Mouse (Mus musculus): ENCODE measurements at regions not wholly inside any gene's neighbourhood (a gene's known extent, or its start where the extent isn't known, plus 50 kb on each side); places are given as distances from the start of the nearest gene placed in this dataset.

GRCm38 (mm10) chr2:61527127-61527526, 51.3 kb upstream of the Tank start:
- H3K27ac ChIP-seq = no peak overlapping the region
- H3K36me3 ChIP-seq = no peaks in the 10 kb centered on the region
- no peak overlapping the region for H3K4me3 ChIP-seq
- no peaks in the 10 kb centered on the region for H3K4me1 ChIP-seq
- 83% methylated on average over 3 of the region's 3 CpGs for WGBS
- no peak for DNase-seq (ENCODE audit: low spot score)
- H3K27me3 ChIP-seq (ENCODE audit: insufficient read depth, poor library complexity, severe bottlenecking) = no peaks in the 10 kb centered on the region
- no peaks in the 10 kb centered on the region for H3K9me3 ChIP-seq

- no peak overlapping the region for H3K27ac ChIP-seq
- no peaks in the 10 kb centered on the region for H3K9me3 ChIP-seq
- H3K4me3 ChIP-seq = no peak overlapping the region
- H3K36me3 ChIP-seq = no peaks in the 10 kb centered on the region
- H3K4me1 ChIP-seq = no peaks in the 10 kb centered on the region
- no peaks in the 10 kb centered on the region for H3K27me3 ChIP-seq (ENCODE audit: insufficient read depth, poor library complexity, severe bottlenecking)
- WGBS = 80% methylated on average over 6 of the region's 6 CpGs
- DNase-seq (ENCODE audit: low spot score) = no peak
These were observed 54.2 kb upstream of the Tank start for GRCm38 (mm10) chr2:61524060-61524734.

GRCm38 (mm10) chr2:61514445-61515123, 63.8 kb upstream of the Tank start:
- no peak overlapping the region for H3K27ac ChIP-seq
- no peaks in the 10 kb centered on the region for H3K36me3 ChIP-seq
- no peaks in the 10 kb centered on the region for H3K9me3 ChIP-seq
- WGBS = 86% methylated on average over 6 of the region's 6 CpGs
- no peak for DNase-seq (ENCODE audit: low spot score)
- H3K4me1 ChIP-seq = no peaks in the 10 kb centered on the region
- H3K4me3 ChIP-seq = no peak overlapping the region
- H3K27me3 ChIP-seq (ENCODE audit: insufficient read depth, poor library complexity, severe bottlenecking) = no peaks in the 10 kb centered on the region

GRCm38 (mm10) chr2:61513787-61514444, 64.5 kb upstream of the Tank start:
- no peaks in the 10 kb centered on the region for H3K4me1 ChIP-seq
- H3K27ac ChIP-seq = no peak overlapping the region
- H3K27me3 ChIP-seq (ENCODE audit: insufficient read depth, poor library complexity, severe bottlenecking) = no peaks in the 10 kb centered on the region
- no peaks in the 10 kb centered on the region for H3K9me3 ChIP-seq
- DNase-seq (ENCODE audit: low spot score) = no peak
- WGBS = 71% methylated on average over 12 of the region's 12 CpGs
- H3K4me3 ChIP-seq = no peak overlapping the region
- no peaks in the 10 kb centered on the region for H3K36me3 ChIP-seq

- Histone ChIP-seq H3K4me3 (no peak overlapping the region), H3K27me3 (ENCODE audit: insufficient read depth, poor library complexity, severe bottlenecking) (no peaks in the 10 kb centered on the region), H3K27ac (no peak overlapping the region), H3K4me1 (no peaks in the 10 kb centered on the region), H3K9me3 (no peaks in the 10 kb centered on the region), H3K36me3 (no peaks in the 10 kb centered on the region)
- no peak for DNase-seq (ENCODE audit: low spot score)
- 86% methylated on average over 4 of the region's 4 CpGs for WGBS
These were observed 74.8 kb upstream of the Tank start for GRCm38 (mm10) chr2:61503594-61503993.

GRCm38 (mm10) chr2:61501922-61502321, 76.5 kb upstream of the Tank start:
- Histone ChIP-seq H3K27me3 (ENCODE audit: insufficient read depth, poor library complexity, severe bottlenecking) (no peaks in the 10 kb centered on the region), H3K27ac (no peak overlapping the region), H3K36me3 (no peaks in the 10 kb centered on the region), H3K4me3 (no peak overlapping the region), H3K4me1 (no peaks in the 10 kb centered on the region), H3K9me3 (no peaks in the 10 kb centered on the region)
- whole genome bisulfite sequencing = 86% methylated on average over 5 of the region's 5 CpGs
- DNase-seq (ENCODE audit: low spot score) = no peak

GRCm38 (mm10) chr2:61499266-61499665, 79.1 kb upstream of the Tank start:
- Histone ChIP-seq H3K36me3 (no peaks in the 10 kb centered on the region), H3K27ac (no peak overlapping the region), H3K4me3 (no peak overlapping the region), H3K9me3 (no peaks in the 10 kb centered on the region), H3K4me1 (no peaks in the 10 kb centered on the region), H3K27me3 (ENCODE audit: insufficient read depth, poor library complexity, severe bottlenecking) (no peaks in the 10 kb centered on the region)
- WGBS = 57% methylated on average over 1 of the region's 1 CpGs
- no peak for DNase-seq (ENCODE audit: low spot score)

- no peaks in the 10 kb centered on the region for H3K4me1 ChIP-seq
- H3K27ac ChIP-seq = no peak overlapping the region
- no peaks in the 10 kb centered on the region for H3K27me3 ChIP-seq (ENCODE audit: insufficient read depth, poor library complexity, severe bottlenecking)
- 73% methylated on average over 5 of the region's 5 CpGs for WGBS
- no peak for DNase-seq (ENCODE audit: low spot score)
- no peaks in the 10 kb centered on the region for H3K9me3 ChIP-seq
- H3K36me3 ChIP-seq = no peaks in the 10 kb centered on the region
- no peak overlapping the region for H3K4me3 ChIP-seq
These were observed 80.5 kb upstream of the Tank start for GRCm38 (mm10) chr2:61497930-61498329.

GRCm38 (mm10) chr2:61496968-61497367, 81.4 kb upstream of the Tank start:
- no peak for DNase-seq (ENCODE audit: low spot score)
- Histone ChIP-seq H3K9me3 (no peaks in the 10 kb centered on the region), H3K4me3 (no peak overlapping the region), H3K36me3 (no peaks in the 10 kb centered on the region), H3K27ac (no peak overlapping the region), H3K27me3 (ENCODE audit: insufficient read depth, poor library complexity, severe bottlenecking) (no peaks in the 10 kb centered on the region), H3K4me1 (no peaks in the 10 kb centered on the region)
- 88% methylated on average over 2 of the region's 2 CpGs for WGBS

GRCm38 (mm10) chr2:61493918-61494712, 84.3 kb upstream of the Tank start:
- H3K36me3 ChIP-seq = no peaks in the 10 kb centered on the region
- H3K27ac ChIP-seq = no peak overlapping the region
- no peak overlapping the region for H3K4me3 ChIP-seq
- DNase-seq (ENCODE audit: low spot score) = peak; percentile 78
- H3K4me1 ChIP-seq = no peaks in the 10 kb centered on the region
- H3K9me3 ChIP-seq = no peaks in the 10 kb centered on the region
- 42% methylated on average over 11 of the region's 11 CpGs for WGBS
- H3K27me3 ChIP-seq (ENCODE audit: insufficient read depth, poor library complexity, severe bottlenecking) = no peaks in the 10 kb centered on the region

GRCm38 (mm10) chr2:61492043-61492743, 86.2 kb upstream of the Tank start:
- Histone ChIP-seq H3K9me3 (no peaks in the 10 kb centered on the region), H3K4me1 (no peaks in the 10 kb centered on the region), H3K4me3 (no peak overlapping the region), H3K27ac (no peak overlapping the region), H3K27me3 (ENCODE audit: insufficient read depth, poor library complexity, severe bottlenecking) (no peaks in the 10 kb centered on the region), H3K36me3 (no peaks in the 10 kb centered on the region)
- WGBS = 62% methylated on average over 6 of the region's 6 CpGs
- DNase-seq (ENCODE audit: low spot score) = no peak

GRCm38 (mm10) chr2:61490436-61491109, 87.8 kb upstream of the Tank start:
- H3K9me3 ChIP-seq = no peaks in the 10 kb centered on the region
- H3K27me3 ChIP-seq (ENCODE audit: insufficient read depth, poor library complexity, severe bottlenecking) = no peaks in the 10 kb centered on the region
- H3K4me3 ChIP-seq = no peak overlapping the region
- 79% methylated on average over 10 of the region's 10 CpGs for WGBS
- H3K27ac ChIP-seq = no peak overlapping the region
- no peaks in the 10 kb centered on the region for H3K4me1 ChIP-seq
- no peak for DNase-seq (ENCODE audit: low spot score)
- H3K36me3 ChIP-seq = no peaks in the 10 kb centered on the region
